Mouse (Mus musculus) CH12.LX (cell line): ENCODE data around the gene Gm20547. TPM values are rescaled to one million over a fixed set of nuclear protein-coding genes. Genes with fewer than 3 reads are reported as not detected.

Experiments
- DNase-seq: peaks from one replicate; pipeline ENCODE4 v3.0.0-alpha.2; 2013; ENCODE audit errors: extremely low read depth
- H3K27ac ChIP-seq: 2 replicates; pipeline ENCODE4 v1.5.1; 2012; ENCODE audit warnings: low read depth, mild to moderate bottlenecking, control low read depth, moderate library complexity; ENCODE audit not compliant: insufficient read depth
- H3K27me3 ChIP-seq: replicated peaks from 2 replicates; pipeline ENCODE3; 2012; ENCODE audit warnings: inconsistent platforms
- H3K36me3 ChIP-seq, 2 experiments: replicated peaks in 1 of 2; 2 replicates each; pipeline versions ENCODE3 to v1.6.1; 2012; ENCODE audit warnings: inconsistent platforms in 1 of 2, low read length in 1 of 2, mild to moderate bottlenecking in 1 of 2, mixed read lengths in 1 of 2, moderate library complexity in 1 of 2; ENCODE audit not compliant: control insufficient read depth in 1 of 2, insufficient read depth in 1 of 2
- H3K4me1 ChIP-seq, 2 experiments: 2 replicates each; pipeline ENCODE4 v1.6.1; 2012; ENCODE audit warnings: inconsistent platforms in 1 of 2, moderate library complexity in 1 of 2; ENCODE audit not compliant: insufficient read depth in 2 of 2, control insufficient read depth in 1 of 2
- H3K4me2 ChIP-seq: 2 replicates; pipeline ENCODE4 v1.6.1; 2012; ENCODE audit warnings: low read depth, mild to moderate bottlenecking, control low read depth; ENCODE audit not compliant: poor library complexity, insufficient read depth, severe bottlenecking
- H3K4me3 ChIP-seq, 3 experiments: fragments of 150-350 bp in 1 of 3; sonication (generic) in 1 of 3; replicated peaks in 1 of 3; 2 replicates each; pipeline versions ENCODE3 to v1.5.1; 2011 to 2012; ENCODE audit warnings: low read depth in 2 of 3, low read length in 2 of 3, mild to moderate bottlenecking in 2 of 3, moderate library complexity in 2 of 3, control low read depth in 1 of 3, improper control_type of control experiment in 1 of 3, inconsistent platforms in 1 of 3, mixed read lengths in 1 of 3; ENCODE audit not compliant: poor library complexity in 1 of 3
- H3K79me2 ChIP-seq: replicated peaks from 2 replicates; pipeline ENCODE4 v1.6.1; 2012; ENCODE audit warnings: mild to moderate bottlenecking, moderate library complexity; ENCODE audit not compliant: control insufficient read depth, poor library complexity, insufficient read depth, severe bottlenecking; ENCODE audit errors: extremely low read depth
- H3K9ac ChIP-seq: 2 replicates; pipeline ENCODE4 v1.6.1; 2012; ENCODE audit warnings: low read depth, mild to moderate bottlenecking, control low read depth, moderate library complexity; ENCODE audit not compliant: insufficient read depth
- H3K9me3 ChIP-seq: replicated peaks from 2 replicates; pipeline ENCODE3; 2012; ENCODE audit warnings: low read length, inconsistent platforms, mixed read lengths
- GABPA ChIP-seq: IDR thresholded peaks from 2 replicates; pipeline ENCODE4 v1.6.1; 2012; ENCODE audit warnings: low read depth, low read length, improper control_type of control experiment, inconsistent platforms; ENCODE audit not compliant: insufficient replicate concordance
- HCFC1 ChIP-seq: IDR thresholded peaks from 2 replicates; pipeline ENCODE4 v1.6.1; 2012; ENCODE audit warnings: low read depth, mild to moderate bottlenecking, inconsistent platforms, low read length, improper control_type of control experiment
- JUN ChIP-seq: IDR thresholded peaks from 2 replicates; pipeline ENCODE4 v1.6.1; 2011; ENCODE audit warnings: low read depth, mild to moderate bottlenecking, low read length, improper control_type of control experiment, moderate library complexity; ENCODE audit not compliant: insufficient read depth
- MAFK ChIP-seq: IDR thresholded peaks from 2 replicates; pipeline ENCODE4 v1.6.1; 2011; ENCODE audit warnings: low read length, improper control_type of control experiment; ENCODE audit not compliant: insufficient replicate concordance
- MAZ ChIP-seq: IDR thresholded peaks from 2 replicates; pipeline ENCODE4 v1.6.1; 2012; ENCODE audit warnings: low read depth, mild to moderate bottlenecking, inconsistent platforms, low read length, improper control_type of control experiment, moderate library complexity
- MEF2A ChIP-seq: IDR thresholded peaks from 2 replicates; pipeline ENCODE4 v1.6.1; 2014; ENCODE audit warnings: low read depth, mild to moderate bottlenecking, inconsistent platforms, low read length, improper control_type of control experiment, borderline replicate concordance
- MXI1 ChIP-seq: IDR thresholded peaks from 2 replicates; pipeline ENCODE4 v1.6.1; 2011; ENCODE audit warnings: mild to moderate bottlenecking, low read depth, low read length, improper control_type of control experiment
- MYC ChIP-seq: IDR thresholded peaks from 2 replicates; pipeline ENCODE4 v1.6.1; 2011; ENCODE audit warnings: low read depth, mild to moderate bottlenecking, improper control_type of control experiment, low read length
- NELFE ChIP-seq: IDR thresholded peaks from 2 replicates; pipeline ENCODE4 v1.6.1; 2011; ENCODE audit warnings: low read depth, low read length, improper control_type of control experiment
- PAX5 ChIP-seq: IDR thresholded peaks from 2 replicates; pipeline ENCODE4 v1.6.1; 2012; ENCODE audit warnings: low read length, inconsistent platforms, mixed read lengths
- RCOR1 ChIP-seq: conservative IDR thresholded peaks from 2 replicates; pipeline ENCODE4 v1.6.1; 2012; ENCODE audit warnings: low read depth, mild to moderate bottlenecking, inconsistent platforms, low read length, improper control_type of control experiment
- SMC3 ChIP-seq: IDR thresholded peaks from 2 replicates; pipeline ENCODE4 v1.6.1; 2011; ENCODE audit warnings: low read depth, low read length, improper control_type of control experiment
- dilution Hi-C: fragments of 300-500 bp; cut with MboI; formaldehyde crosslinking; loops from 2 replicates; pipeline ENCODE4 v1.14.3; 2020; ENCODE audit warnings: low sequenced_read_pairs; ENCODE audit not compliant: extremely low pct_unique_long_range_greater_than_20kb, extremely low pct_ligation_motif_present
- in situ Hi-C: fragments of 300-500 bp; cut with MboI; formaldehyde crosslinking; loops from 3 replicates; pipeline ENCODE4 v1.14.3; 2019; ENCODE audit warnings: low sequenced_read_pairs, low pct_ligation_motif_present, low pct_unique_long_range_greater_than_20kb, mixed read lengths
- polyA plus RNA-seq: library from polyadenylated mRNA; unstranded; fragments of >175 nt; gene quantifications from 2 replicates; pipeline ENCODE4 v1.2.1, GENCODE M21; 2012; ENCODE audit warnings: low read depth; ENCODE audit not compliant: insufficient read length
- total RNA-seq, 2 experiments: library from RNA; depleted of rRNA; stranded (reverse); fragments of 300-350 nt in 1 of 2; fragments of >200 nt in 1 of 2; gene quantifications; 2 replicates each; pipeline ENCODE4 v1.2.3; 2012 to 2014

Gm20547 gene
- total and polyA plus RNA-seq, 3 experiments = not detected

- Histone ChIP-seq H3K9ac (no peak overlapping the region), H3K4me1 (peaks cover 7 to 28% of the 10 kb centered on the region in 2 experiments; a peak in 3 of 4 replicates), H3K79me2 (peaks cover 3% of the 10 kb centered on the region; the same call in 1 of the 2 replicates), H3K27me3 (no peaks in the 10 kb centered on the region), H3K4me2 (no peak overlapping the region), H3K27ac (no peak overlapping the region), H3K36me3 (peaks cover 49 to 73% of the 10 kb centered on the region in 2 experiments), H3K4me3 (no peak overlapping the region), H3K9me3 (no peaks in the 10 kb centered on the region)
- in situ Hi-C loops (no loop called here), dilution Hi-C loops (no loop called here)
- DNase-seq = no peak
- TF ChIP-seq MXI1 = no peak
- no peak for TF ChIP-seq MAFK
- no peak for TF ChIP-seq MEF2A
Measured at GRCm38 (mm10) chr17:34838785-34839184, 43.1 kb downstream of the Gm20547 start.

- Histone ChIP-seq H3K9me3 (no peaks in the 10 kb centered on the region), H3K9ac (peak overlapping the region; percentile 60), H3K79me2 (peaks cover 3% of the 10 kb centered on the region; the same call in 1 of the 2 replicates), H3K4me3 (peak overlapping the region; percentile 77 to 91 (median 87)), H3K27ac (no peak overlapping the region), H3K36me3 (peaks cover 45 to 72% of the 10 kb centered on the region in 2 experiments), H3K27me3 (no peaks in the 10 kb centered on the region), H3K4me1 (peaks cover 7 to 28% of the 10 kb centered on the region in 2 experiments; a peak in 3 of 4 replicates), H3K4me2 (peak overlapping the region; percentile 84)
- TF ChIP-seq MAZ (no peak), SMC3 (no peak), MYC (no peak), PAX5 (no peak), NELFE (no peak), RCOR1 (no peak), GABPA (no peak), JUN (no peak), HCFC1 (no peak)
- dilution Hi-C loops = no loop called here
- no peak for DNase-seq
- in situ Hi-C loops = no loop called here
Measured at GRCm38 (mm10) chr17:34837464-34838324, 44.1 kb downstream of the Gm20547 start.
